Mouse (Mus musculus) CH12.LX (cell line): ENCODE results near the gene Clk1. TPM values are rescaled to one million over a fixed set of nuclear protein-coding genes. Genes with fewer than 3 reads are reported as not detected.

Experiments
- DNase-seq: peaks from one replicate; pipeline ENCODE4 v3.0.0-alpha.2; 2013; ENCODE audit errors: extremely low read depth
- H3K27ac ChIP-seq: 2 replicates; pipeline ENCODE4 v1.5.1; 2012; ENCODE audit warnings: low read depth, mild to moderate bottlenecking, control low read depth, moderate library complexity; ENCODE audit not compliant: insufficient read depth
- H3K27me3 ChIP-seq: replicated peaks from 2 replicates; pipeline ENCODE3; 2012; ENCODE audit warnings: inconsistent platforms
- H3K36me3 ChIP-seq, 2 experiments: replicated peaks in 1 of 2; 2 replicates each; pipeline versions ENCODE3 to v1.6.1; 2012; ENCODE audit warnings: inconsistent platforms in 1 of 2, low read length in 1 of 2, mild to moderate bottlenecking in 1 of 2, mixed read lengths in 1 of 2, moderate library complexity in 1 of 2; ENCODE audit not compliant: control insufficient read depth in 1 of 2, insufficient read depth in 1 of 2
- H3K4me1 ChIP-seq, 2 experiments: 2 replicates each; pipeline ENCODE4 v1.6.1; 2012; ENCODE audit warnings: inconsistent platforms in 1 of 2, moderate library complexity in 1 of 2; ENCODE audit not compliant: insufficient read depth in 2 of 2, control insufficient read depth in 1 of 2
- H3K4me2 ChIP-seq: 2 replicates; pipeline ENCODE4 v1.6.1; 2012; ENCODE audit warnings: low read depth, mild to moderate bottlenecking, control low read depth; ENCODE audit not compliant: poor library complexity, insufficient read depth, severe bottlenecking
- H3K4me3 ChIP-seq, 3 experiments: fragments of 150-350 bp in 1 of 3; sonication (generic) in 1 of 3; replicated peaks in 1 of 3; 2 replicates each; pipeline versions ENCODE3 to v1.5.1; 2011 to 2012; ENCODE audit warnings: low read depth in 2 of 3, low read length in 2 of 3, mild to moderate bottlenecking in 2 of 3, moderate library complexity in 2 of 3, control low read depth in 1 of 3, improper control_type of control experiment in 1 of 3, inconsistent platforms in 1 of 3, mixed read lengths in 1 of 3; ENCODE audit not compliant: poor library complexity in 1 of 3
- H3K79me2 ChIP-seq: replicated peaks from 2 replicates; pipeline ENCODE4 v1.6.1; 2012; ENCODE audit warnings: mild to moderate bottlenecking, moderate library complexity; ENCODE audit not compliant: control insufficient read depth, poor library complexity, insufficient read depth, severe bottlenecking; ENCODE audit errors: extremely low read depth
- H3K9ac ChIP-seq: 2 replicates; pipeline ENCODE4 v1.6.1; 2012; ENCODE audit warnings: low read depth, mild to moderate bottlenecking, control low read depth, moderate library complexity; ENCODE audit not compliant: insufficient read depth
- H3K9me3 ChIP-seq: replicated peaks from 2 replicates; pipeline ENCODE3; 2012; ENCODE audit warnings: low read length, inconsistent platforms, mixed read lengths
- BHLHE40 ChIP-seq: IDR thresholded peaks from 2 replicates; pipeline ENCODE4 v1.6.1; 2011; ENCODE audit warnings: mild to moderate bottlenecking, low read depth, low read length, improper control_type of control experiment
- E2F4 ChIP-seq: IDR thresholded peaks from 2 replicates; pipeline ENCODE4 v1.6.1; 2011; ENCODE audit warnings: low read depth, low read length, improper control_type of control experiment; ENCODE audit not compliant: insufficient replicate concordance
- EP300 ChIP-seq: IDR thresholded peaks from 2 replicates; pipeline ENCODE4 v1.6.1; 2011; ENCODE audit warnings: low read length, improper control_type of control experiment
- IRF4 ChIP-seq: IDR thresholded peaks from 2 replicates; pipeline ENCODE4 v1.6.1; 2014; ENCODE audit warnings: low read depth, mild to moderate bottlenecking, inconsistent platforms, low read length, improper control_type of control experiment
- MAFK ChIP-seq: IDR thresholded peaks from 2 replicates; pipeline ENCODE4 v1.6.1; 2011; ENCODE audit warnings: low read length, improper control_type of control experiment; ENCODE audit not compliant: insufficient replicate concordance
- MAX ChIP-seq: IDR thresholded peaks from 2 replicates; pipeline ENCODE4 v1.6.1; 2011; ENCODE audit warnings: low read length, improper control_type of control experiment
- MAZ ChIP-seq: IDR thresholded peaks from 2 replicates; pipeline ENCODE4 v1.6.1; 2012; ENCODE audit warnings: low read depth, mild to moderate bottlenecking, inconsistent platforms, low read length, improper control_type of control experiment, moderate library complexity
- MEF2A ChIP-seq: IDR thresholded peaks from 2 replicates; pipeline ENCODE4 v1.6.1; 2014; ENCODE audit warnings: low read depth, mild to moderate bottlenecking, inconsistent platforms, low read length, improper control_type of control experiment, borderline replicate concordance
- MYC ChIP-seq: IDR thresholded peaks from 2 replicates; pipeline ENCODE4 v1.6.1; 2011; ENCODE audit warnings: low read depth, mild to moderate bottlenecking, improper control_type of control experiment, low read length
- NELFE ChIP-seq: IDR thresholded peaks from 2 replicates; pipeline ENCODE4 v1.6.1; 2011; ENCODE audit warnings: low read depth, low read length, improper control_type of control experiment
- NRF1 ChIP-seq: IDR thresholded peaks from 2 replicates; pipeline ENCODE4 v1.6.1; 2014; ENCODE audit warnings: low read depth, mild to moderate bottlenecking, inconsistent platforms, low read length, improper control_type of control experiment, moderate library complexity
- RAD21 ChIP-seq: IDR thresholded peaks from 2 replicates; pipeline ENCODE4 v1.6.1; 2011; ENCODE audit warnings: low read depth, mild to moderate bottlenecking, low read length, improper control_type of control experiment, moderate library complexity
- RCOR1 ChIP-seq: conservative IDR thresholded peaks from 2 replicates; pipeline ENCODE4 v1.6.1; 2012; ENCODE audit warnings: low read depth, mild to moderate bottlenecking, inconsistent platforms, low read length, improper control_type of control experiment
- SMC3 ChIP-seq: IDR thresholded peaks from 2 replicates; pipeline ENCODE4 v1.6.1; 2011; ENCODE audit warnings: low read depth, low read length, improper control_type of control experiment
- UBTF ChIP-seq: IDR thresholded peaks from 2 replicates; pipeline ENCODE4 v1.6.1; 2012; ENCODE audit warnings: low read depth, mild to moderate bottlenecking, inconsistent platforms, low read length, improper control_type of control experiment, moderate library complexity
- USF2 ChIP-seq: conservative IDR thresholded peaks from 2 replicates; pipeline ENCODE4 v1.6.1; 2011; ENCODE audit warnings: low read depth, low read length, improper control_type of control experiment
- ZKSCAN1 ChIP-seq: IDR thresholded peaks from 2 replicates; pipeline ENCODE4 v1.6.1; 2012; ENCODE audit warnings: low read depth, inconsistent platforms, low read length, improper control_type of control experiment, borderline replicate concordance
- ZMIZ1 ChIP-seq: IDR thresholded peaks from 2 replicates; pipeline ENCODE4 v1.6.1; 2012; ENCODE audit warnings: low read depth, mild to moderate bottlenecking, inconsistent platforms, low read length, improper control_type of control experiment
- ZNF384 ChIP-seq: IDR thresholded peaks from 2 replicates; pipeline ENCODE4 v1.6.1; 2012; ENCODE audit warnings: low read depth, low read length, improper control_type of control experiment, inconsistent platforms
- dilution Hi-C: fragments of 300-500 bp; cut with MboI; formaldehyde crosslinking; loops from 2 replicates; pipeline ENCODE4 v1.14.3; 2020; ENCODE audit warnings: low sequenced_read_pairs; ENCODE audit not compliant: extremely low pct_unique_long_range_greater_than_20kb, extremely low pct_ligation_motif_present
- in situ Hi-C: fragments of 300-500 bp; cut with MboI; formaldehyde crosslinking; loops from 3 replicates; pipeline ENCODE4 v1.14.3; 2019; ENCODE audit warnings: low sequenced_read_pairs, low pct_ligation_motif_present, low pct_unique_long_range_greater_than_20kb, mixed read lengths
- polyA plus RNA-seq: library from polyadenylated mRNA; unstranded; fragments of >175 nt; gene quantifications from 2 replicates; pipeline ENCODE4 v1.2.1, GENCODE M21; 2012; ENCODE audit warnings: low read depth; ENCODE audit not compliant: insufficient read length
- total RNA-seq, 2 experiments: library from RNA; depleted of rRNA; stranded (reverse); fragments of 300-350 nt in 1 of 2; fragments of >200 nt in 1 of 2; gene quantifications; 2 replicates each; pipeline ENCODE4 v1.2.3; 2012 to 2014

The Clk1 gene
- total and polyA plus RNA-seq, 3 experiments: 107 to 209 (median 119) TPM

DNA sequence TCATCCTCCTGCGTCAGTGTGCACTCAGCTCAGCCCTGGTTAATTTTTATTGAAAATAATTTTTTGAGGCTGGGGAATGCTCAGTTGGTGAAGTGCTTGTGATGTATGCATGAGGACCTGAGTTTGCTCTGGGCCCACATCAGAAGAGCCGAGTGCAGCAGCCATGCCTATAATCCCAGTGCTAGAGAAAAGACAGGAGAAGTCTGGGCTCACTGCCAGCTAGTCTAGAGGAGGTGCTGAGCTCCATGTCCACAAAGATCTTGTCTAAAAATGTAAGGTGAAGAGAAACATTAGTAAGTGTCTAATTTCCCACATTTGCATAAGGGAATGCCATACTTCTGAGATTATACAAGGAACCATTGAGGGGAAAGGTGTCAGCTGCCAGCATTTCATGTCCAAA lies 35.0 kb upstream of the Clk1 start:
- H3K27me3 ChIP-seq: no peaks in the 10 kb centered on the region
- no peak for DNase-seq
- in situ Hi-C loops (no loop called here), dilution Hi-C loops (no loop called here)
- TF ChIP-seq NELFE (no peak), USF2 (no peak), BHLHE40 (no peak), ZMIZ1 (no peak), MYC (no peak), RAD21 (no peak), EP300 (no peak), MAX (no peak)
- H3K79me2 ChIP-seq: no peaks in the 10 kb centered on the region
- no peak overlapping the region for H3K4me3 ChIP-seq
- H3K4me1 ChIP-seq: no peaks in the 10 kb centered on the region
- H3K9me3 ChIP-seq: no peaks in the 10 kb centered on the region
- peaks cover 85 to 89% of the 10 kb centered on the region in 2 experiments for H3K36me3 ChIP-seq
- no peak overlapping the region for H3K4me2 ChIP-seq
- no peak overlapping the region for H3K9ac ChIP-seq
- no peak overlapping the region for H3K27ac ChIP-seq

DNA sequence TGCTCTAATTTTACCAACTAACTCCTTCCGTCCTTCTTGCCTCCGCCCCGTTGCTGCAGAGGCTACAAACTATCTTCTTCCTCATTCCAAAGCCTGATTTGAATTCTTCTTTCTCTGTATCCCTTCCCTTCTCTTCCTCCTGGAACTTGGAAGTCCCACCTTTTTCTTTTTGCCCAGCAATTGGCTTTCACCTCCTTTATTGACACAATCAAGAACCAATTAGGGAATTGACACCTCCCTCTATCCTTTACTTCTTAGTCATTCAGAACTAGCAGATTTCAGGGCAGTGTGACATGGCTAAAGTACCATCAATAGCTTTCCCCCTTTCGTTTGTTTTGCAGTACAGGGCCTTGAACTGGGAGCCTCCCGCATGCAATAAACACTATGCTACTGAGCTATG lies 34.3 kb upstream of the Clk1 start:
- no peak overlapping the region for H3K4me2 ChIP-seq
- dilution Hi-C loops: no loop called here
- in situ Hi-C loops: no loop called here
- DNase-seq: no peak
- peaks cover 85 to 89% of the 10 kb centered on the region in 2 experiments for H3K36me3 ChIP-seq
- H3K4me1 ChIP-seq: no peaks in the 10 kb centered on the region
- TF ChIP-seq SMC3: no peak
- TF ChIP-seq MEF2A: no peak
- TF ChIP-seq IRF4: no peak
- no peak for TF ChIP-seq ZNF384
- TF ChIP-seq UBTF: no peak
- TF ChIP-seq, all 38 proteins: peak for 0
- Histone ChIP-seq H3K27ac (no peak overlapping the region), H3K4me3 (no peak overlapping the region), H3K79me2 (no peaks in the 10 kb centered on the region), H3K27me3 (no peaks in the 10 kb centered on the region), H3K9ac (no peak overlapping the region), H3K9me3 (peaks cover 4% of the 10 kb centered on the region)

DNA sequence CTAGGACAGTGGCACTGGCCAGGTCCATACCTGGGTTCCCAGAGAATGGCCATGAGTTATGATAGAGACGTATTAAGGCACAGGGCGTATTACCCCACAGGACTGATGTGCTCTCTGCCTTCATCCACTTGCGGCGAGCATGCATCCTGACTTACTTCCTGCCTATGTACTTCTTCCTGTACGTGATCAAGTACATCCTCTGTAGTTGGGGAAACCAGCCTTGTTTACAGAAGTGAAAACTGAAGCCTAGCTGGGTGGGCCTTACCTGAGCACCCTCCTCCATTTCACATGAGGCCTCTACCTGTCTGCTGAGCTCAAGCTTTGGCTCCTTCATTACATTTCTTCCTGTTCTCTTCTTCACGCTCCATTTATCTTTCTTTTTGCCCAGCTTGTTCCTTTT lies 30.4 kb upstream of the Clk1 start:
- no peak overlapping the region for H3K9ac ChIP-seq
- no peak overlapping the region for H3K4me2 ChIP-seq
- in situ Hi-C loops (no loop called here), dilution Hi-C loops (no loop called here)
- H3K27ac ChIP-seq: no peak overlapping the region
- no peaks in the 10 kb centered on the region for H3K27me3 ChIP-seq
- DNase-seq: no peak
- H3K4me1 ChIP-seq: 0 out of 4 replicates have a peak, but pooled peaks cover 0 to 3% of the 10 kb centered on the region in 2 experiments
- peaks cover 72 to 86% of the 10 kb centered on the region in 2 experiments for H3K36me3 ChIP-seq
- TF ChIP-seq MAZ (no peak), E2F4 (no peak), NRF1 (no peak), ZKSCAN1 (no peak), MAFK (no peak), RCOR1 (no peak)
- H3K4me3 ChIP-seq: no peak overlapping the region
- peaks cover 7% of the 10 kb centered on the region for H3K9me3 ChIP-seq
- H3K79me2 ChIP-seq: peaks cover 3% of the 10 kb centered on the region
